Mouse (Mus musculus): ENCODE measurements at regions not wholly inside any gene's neighbourhood (a gene's known extent, or its start where the extent isn't known, plus 50 kb on each side); places are given as distances from the start of the nearest gene placed in this dataset.

- WGBS = 48% methylated on average over 6 of the region's 6 CpGs
- Histone ChIP-seq H3K9me3 (no peaks in the 10 kb centered on the region), H3K4me3 (no peak overlapping the region), H3K4me1 (peaks cover 11% of the 10 kb centered on the region), H3K27me3 (replicated peaks; ENCODE audit: low read depth, poor library complexity, severe bottlenecking) (no peaks in the 10 kb centered on the region), H3K27ac (replicated peaks) (no peak overlapping the region), H3K36me3 (replicated peaks) (no peaks in the 10 kb centered on the region)
- no peak for DNase-seq (ENCODE audit: low spot score)
Observed at GRCm38 (mm10) chr13:80000214-80000613, 883.0 kb upstream of the Arrdc3 start.

- peaks cover 11% of the 10 kb centered on the region for H3K4me1 ChIP-seq
- no peak overlapping the region for H3K4me3 ChIP-seq
- no peaks in the 10 kb centered on the region for H3K36me3 ChIP-seq (replicated peaks)
- DNase-seq (ENCODE audit: low spot score) = peak; percentile 64
- no peaks in the 10 kb centered on the region for H3K27me3 ChIP-seq (replicated peaks; ENCODE audit: low read depth, poor library complexity, severe bottlenecking)
- no peaks in the 10 kb centered on the region for H3K9me3 ChIP-seq
- H3K27ac ChIP-seq (replicated peaks) = no peak overlapping the region
- WGBS = 25% methylated on average over 4 of the region's 4 CpGs
Observed at GRCm38 (mm10) chr13:80000693-80001092, 882.5 kb upstream of the Arrdc3 start.
